Mouse (Mus musculus) cerebellum, adult 11-12 months (tissue): ENCODE results near the gene 2310057M21Rik.
A peak's percentile ranks its signal among the peaks of the same experiment; 100 is the strongest.
"Not testable (repeated sequence)": the region's sequence is repeated elsewhere in the genome, so short reads cannot be mapped to it uniquely, and the experiment has no call there.

Experiments used
- DNase-seq: peaks from one replicate; pipeline ENCODE4 v3.0.0; 2022

Gene 2310057M21Rik

GRCm38 (mm10) chr7:131362615-131363300 is at the start of gene 2310057M21Rik:
2310057M21Rik (minus strand) TSS chr7:131362759.
- DNase-seq, result peak; percentile 97

- no peak for DNase-seq
Observed at GRCm38 (mm10) chr7:131411941-131412270, 49.3 kb upstream of the 2310057M21Rik start.

GRCm38 (mm10) chr7:131411221-131411940 is 48.8 kb upstream of the 2310057M21Rik start:
- peak; percentile 35 for DNase-seq

GRCm38 (mm10) chr7:131410416-131411058 is 48.0 kb upstream of the 2310057M21Rik start, which contains the start of the genes Ikzf5 and Acadsb:
Ikzf5 (minus strand) TSS chr7:131410521.
Acadsb (plus strand) TSS chr7:131410601.
- DNase-seq, result peak; percentile 97

GRCm38 (mm10) chr7:131409988-131410385 is 47.4 kb upstream of the 2310057M21Rik start:
- DNase-seq, result no peak

- no peak for DNase-seq
Observed at GRCm38 (mm10) chr7:131409321-131409987, 46.9 kb upstream of the 2310057M21Rik start.

GRCm38 (mm10) chr7:131391761-131392160 is 29.2 kb upstream of the 2310057M21Rik start:
- DNase-seq, result not testable (repeated sequence)

- no peak for DNase-seq
Observed at GRCm38 (mm10) chr7:131371880-131372651, 9.5 kb upstream of the 2310057M21Rik start.

GRCm38 (mm10) chr7:131371470-131371860 is 8.9 kb upstream of the 2310057M21Rik start:
- DNase-seq, result no peak

- DNase-seq, result peak; percentile 92
Observed at GRCm38 (mm10) chr7:131370648-131371469, 8.3 kb upstream of the 2310057M21Rik start, which contains the start of gene Pstk. Pstk (plus strand) TSS chr7:131371141.

- DNase-seq, result no peak
Observed at GRCm38 (mm10) chr7:131364131-131364530, 1.6 kb upstream of the 2310057M21Rik start.

GRCm38 (mm10) chr7:131362269-131362614 is 317 bp downstream of the 2310057M21Rik start:
- DNase-seq, result no peak

GRCm38 (mm10) chr7:131356105-131356504 is 6.5 kb downstream of the 2310057M21Rik start:
- DNase-seq, result no peak

- DNase-seq, result peak; percentile 11
Observed at GRCm38 (mm10) chr7:131345856-131346541, 16.6 kb downstream of the 2310057M21Rik start.

GRCm38 (mm10) chr7:131337502-131338068 is 25.0 kb downstream of the 2310057M21Rik start:
- no peak for DNase-seq

- no peak for DNase-seq
Observed at GRCm38 (mm10) chr7:131333564-131333963, 29.0 kb downstream of the 2310057M21Rik start, which contains the start of gene Fam24a. Fam24a (plus strand) TSS chr7:131333864.

GRCm38 (mm10) chr7:131331688-131332087 is 30.9 kb downstream of the 2310057M21Rik start:
- no peak for DNase-seq

GRCm38 (mm10) chr7:131329416-131329815 is 33.1 kb downstream of the 2310057M21Rik start, which contains the start of gene Fam24b:
Fam24b (minus strand) TSS chr7:131329516.
- no peak for DNase-seq

- no peak for DNase-seq
Observed at GRCm38 (mm10) chr7:131327054-131327453, 35.5 kb downstream of the 2310057M21Rik start.

- DNase-seq, result no peak
Observed at GRCm38 (mm10) chr7:131322192-131322591, 40.4 kb downstream of the 2310057M21Rik start, which contains the start of gene Cuzd1. Cuzd1 (minus strand) TSS chr7:131322292.
